In the genomic region with DNA sequence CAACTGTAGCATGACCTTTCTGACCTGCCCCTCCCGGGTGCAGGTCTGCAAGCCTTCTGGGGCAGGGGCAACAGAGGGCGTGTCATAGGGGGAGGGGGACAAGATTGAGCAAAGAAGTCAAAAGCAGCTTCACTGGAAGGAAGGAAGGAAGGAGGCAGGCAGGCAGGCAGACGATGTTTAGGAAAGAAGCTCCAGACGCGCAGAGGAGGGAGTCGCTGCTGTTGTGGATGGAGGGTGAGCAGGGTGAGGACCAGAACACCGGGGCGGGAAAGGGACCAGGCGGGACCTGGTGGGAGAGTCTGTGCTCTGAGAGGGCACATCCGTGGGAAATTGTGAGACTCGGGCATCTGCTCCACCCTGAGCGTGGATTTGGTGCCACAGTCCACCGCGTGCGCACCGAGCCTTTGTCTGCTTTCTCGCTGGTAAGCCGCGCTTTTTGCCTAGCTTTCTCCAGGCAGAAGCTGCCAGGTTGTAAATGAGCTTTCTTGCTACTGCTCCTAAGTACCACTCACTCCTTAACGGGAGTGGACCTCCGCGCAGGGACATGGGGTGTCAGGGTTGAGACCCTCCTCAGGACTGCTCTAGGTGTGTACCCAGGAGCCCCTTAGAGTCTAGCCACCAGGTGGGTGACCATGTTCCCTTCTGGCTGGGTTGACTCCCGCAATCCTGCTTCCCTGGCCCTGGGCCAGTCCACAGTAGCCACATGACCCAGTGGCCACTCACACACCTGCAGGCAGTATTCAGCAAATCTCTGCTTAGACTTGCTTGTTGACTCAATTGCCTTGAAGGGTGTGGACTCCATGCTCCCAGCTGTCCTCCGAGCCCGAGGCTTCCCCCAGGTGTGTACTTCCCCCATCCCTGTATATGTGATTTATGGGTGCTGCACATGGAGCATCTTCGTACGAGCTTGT, we compare ENCODE assay signal across 8 mouse cellular contexts.
DNase-seq lines count a peak whose midpoint lies in the region; ATAC-seq and TF ChIP-seq lines count a peak whose summit lies in the region.

No protein-coding gene starts in this region.

- ATAC-seq in kidney, postnatal 0 days (replicated peaks; ENCODE audit: low FRiP score, low read depth) = no peak
- ATAC-seq in hindbrain, postnatal 0 days = peak; percentile 6; the same call in 1 of the 2 replicates
- ATAC-seq in neural tube, embryonic 11.5 days (ENCODE audit: insufficient read depth, low FRiP score, low TSS enrichment) = no peak
- ATAC-seq in granulocyte monocyte progenitor cell, adult 5-6 weeks (replicated peaks; ENCODE audit: poor library complexity, severe bottlenecking) = no peak

- peak overlapping the region; percentile 96 for H3K4me2 ChIP-seq in kidney, postnatal 0 days (ENCODE audit: low read length)
- peak overlapping the region; percentile 77 for H3K4me2 ChIP-seq in hindbrain, postnatal 0 days (ENCODE audit: low read depth, low read length)
- H3K4me2 ChIP-seq in neural tube, embryonic 11.5 days (ENCODE audit: low read depth) = peak overlapping the region; percentile 91

- H3K4me3 ChIP-seq in kidney, postnatal 0 days (replicated peaks; ENCODE audit: low read depth, low read length) = peak overlapping the region; percentile 75
- H3K4me3 ChIP-seq in hindbrain, postnatal 0 days (ENCODE audit: low read length) = peak overlapping the region; percentile 88
- peak overlapping the region; percentile 74 for H3K4me3 ChIP-seq in neural tube, embryonic 11.5 days (ENCODE audit: low read depth, low read length)

- peaks cover 37% of the 10 kb centered on the region for H3K27me3 ChIP-seq in kidney, postnatal 0 days (ENCODE audit: insufficient read depth, low read length)
- H3K27me3 ChIP-seq in hindbrain, postnatal 0 days (ENCODE audit: insufficient read depth, low read length) = peaks cover 21% of the 10 kb centered on the region
- H3K27me3 ChIP-seq in neural tube, embryonic 11.5 days (ENCODE audit: control insufficient read depth, insufficient read depth, low read length) = peaks cover 29% of the 10 kb centered on the region

- no peaks in the 10 kb centered on the region for H3K9me3 ChIP-seq in kidney, postnatal 0 days (replicated peaks; ENCODE audit: low read length)
- H3K9me3 ChIP-seq in hindbrain, postnatal 0 days (ENCODE audit: low read length) = no peaks in the 10 kb centered on the region
- H3K9me3 ChIP-seq in neural tube, embryonic 11.5 days (ENCODE audit: control insufficient read depth, low read length) = no peaks in the 10 kb centered on the region

- H3K27ac ChIP-seq in kidney, postnatal 0 days = no peak overlapping the region
- peak overlapping the region; percentile 80 for H3K27ac ChIP-seq in hindbrain, postnatal 0 days
- no peak overlapping the region for H3K27ac ChIP-seq in neural tube, embryonic 11.5 days (ENCODE audit: low read depth, low read length)

- H3K36me3 ChIP-seq in kidney, postnatal 0 days (ENCODE audit: insufficient read depth, low read length) = no peaks in the 10 kb centered on the region
- H3K36me3 ChIP-seq in hindbrain, postnatal 0 days (ENCODE audit: insufficient read depth, low read length) = no peaks in the 10 kb centered on the region
- no peaks in the 10 kb centered on the region for H3K36me3 ChIP-seq in neural tube, embryonic 11.5 days (ENCODE audit: control insufficient read depth, insufficient read depth, low read length)

- H3K4me1 ChIP-seq in kidney, postnatal 0 days (replicated peaks; ENCODE audit: insufficient read depth, low read length) = peaks cover 17% of the 10 kb centered on the region; the same call in 1 of the 2 replicates
- peaks cover 15% of the 10 kb centered on the region; the same call in 1 of the 2 replicates for H3K4me1 ChIP-seq in hindbrain, postnatal 0 days (ENCODE audit: insufficient read depth, low read length)
- H3K4me1 ChIP-seq in neural tube, embryonic 11.5 days (ENCODE audit: control insufficient read depth, insufficient read depth, low read length) = peaks cover 5% of the 10 kb centered on the region

- WGBS in kidney, postnatal 0 days = 10% methylated on average over 25 of the region's 27 CpGs
- WGBS in hindbrain, postnatal 0 days = 8% methylated on average over 27 of the region's 27 CpGs
- WGBS in neural tube, embryonic 11.5 days = 8% methylated on average over 27 of the region's 27 CpGs

- DNase-seq in kidney, postnatal 0 days (ENCODE audit: low spot score) = no peak
- no peak for DNase-seq in kidney, adult 8-10 months
- DNase-seq in embryo, embryonic 10.5 days (ENCODE audit: low spot score) = peak; percentile 56
- DNase-seq in hindbrain, postnatal 0 days (ENCODE audit: low spot score) = peak; percentile 58
- DNase-seq in neural tube, embryonic 11.5 days (ENCODE audit: low spot score) = peak; percentile 56
- DNase-seq in thymus, postnatal 10 days (ENCODE audit: low spot score in 2 of 2) = no peak
- DNase-seq in ovary, postnatal 14 days (ENCODE audit: low spot score) = no peak

- H3K9ac ChIP-seq in kidney, postnatal 0 days (ENCODE audit: low read depth, low read length) = no peak overlapping the region
- H3K9ac ChIP-seq in hindbrain, postnatal 0 days (replicated peaks; ENCODE audit: low read length) = peak overlapping the region; percentile 83
- H3K9ac ChIP-seq in neural tube, embryonic 11.5 days (ENCODE audit: low read length) = peak overlapping the region; percentile 86

- TF ChIP-seq CTCF in kidney, postnatal 0 days (IDR thresholded peaks at IDR 0.05; ENCODE audit: low read depth) = no peak
- no peak for TF ChIP-seq CTCF in hindbrain, postnatal 0 days (IDR thresholded peaks at IDR 0.05; ENCODE audit: low read depth)

Comparison
In these comparisons a context has a peak if more than half of its experiments do, and no peak if none do; other contexts are left out.
1. DNase-seq: peak in embryo, embryonic 10.5 days (single experiment), hindbrain, postnatal 0 days (single experiment) and neural tube, embryonic 11.5 days (single experiment); none in kidney, postnatal 0 days (single experiment), kidney, adult 8-10 months (0 of 2), thymus, postnatal 10 days (0 of 2) and ovary, postnatal 14 days (single experiment).
2. Peak in every context shown above with its lines, with median percentiles within 50 percentile points of each other: H3K4me2 ChIP-seq and H3K4me3 ChIP-seq.